Mouse (Mus musculus) lung, postnatal 0 days (tissue): Measurements from ENCODE around the gene Vars2.

Experiments used
- CTCF ChIP-seq: IDR thresholded peaks from 2 replicates; pipeline ENCODE4 v1.5.1; 2016; ENCODE audit warnings: antibody characterized with exemption, mild to moderate bottlenecking
- EP300 ChIP-seq: IDR thresholded peaks from 2 replicates; pipeline ENCODE4 v1.6.1; 2016; ENCODE audit warnings: antibody characterized with exemption, mild to moderate bottlenecking, control low read depth

DNA sequence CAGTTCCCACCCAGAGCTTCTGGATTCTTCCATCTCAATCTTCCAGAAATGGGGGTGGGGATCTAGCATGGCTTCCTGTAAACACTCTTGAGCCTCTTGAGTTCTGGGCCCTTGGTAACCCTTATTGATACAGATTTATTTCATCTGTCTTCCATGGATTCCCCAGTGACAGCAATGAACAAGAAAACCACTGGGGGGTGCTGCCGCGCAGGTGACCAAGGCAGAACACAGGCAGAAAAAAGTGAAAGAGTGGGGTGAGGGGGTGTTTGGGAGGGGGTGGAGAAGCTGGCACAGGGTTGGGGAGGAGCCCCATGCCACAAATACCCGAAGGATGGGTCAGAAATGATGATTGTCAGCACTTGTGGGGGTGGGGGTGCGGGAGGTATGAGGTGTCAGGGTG is 38.4 kb upstream of the Vars2 start:
- TF ChIP-seq CTCF, result peak; percentile 72
- no peak for TF ChIP-seq EP300
